Mouse (Mus musculus) forebrain, embryonic 15.5 days (tissue): Measurements from ENCODE around the gene Pde4d. TPM values are rescaled to one million over a fixed set of nuclear protein-coding genes. Genes with fewer than 3 reads are reported as not detected.

Source experiments
- ATAC-seq: fragments of 200-750 bp; cut with Nextera tagmentation; replicated peaks from 2 replicates; pipeline ENCODE4 v1.8.0; 2017; ENCODE audit warnings: mild to moderate bottlenecking, moderate TSS enrichment, moderate library complexity
- H3K27ac ChIP-seq: fragments of 300-500 bp; sonication (generic); replicated peaks from 2 replicates; pipeline ENCODE4 v1.5.1; 2015; ENCODE audit warnings: mild to moderate bottlenecking, inconsistent platforms
- H3K27me3 ChIP-seq: fragments of 300-500 bp; sonication (generic); 2 replicates; pipeline ENCODE4 v1.6.1; 2015; ENCODE audit warnings: inconsistent platforms
- H3K36me3 ChIP-seq: fragments of 300-500 bp; sonication (generic); 2 replicates; pipeline ENCODE4 v1.6.1; 2015; ENCODE audit warnings: mild to moderate bottlenecking, inconsistent platforms
- H3K4me1 ChIP-seq: fragments of 300-500 bp; sonication (generic); 2 replicates; pipeline ENCODE4 v1.6.1; 2015; ENCODE audit warnings: inconsistent platforms
- H3K4me2 ChIP-seq: fragments of 300-500 bp; sonication (generic); replicated peaks from 2 replicates; pipeline ENCODE4 v1.6.1; 2015; ENCODE audit warnings: mild to moderate bottlenecking, inconsistent platforms
- H3K4me3 ChIP-seq: fragments of 300-500 bp; sonication (generic); 2 replicates; pipeline ENCODE4 v1.5.1; 2015; ENCODE audit warnings: mild to moderate bottlenecking, inconsistent platforms
- H3K9ac ChIP-seq: fragments of 300-500 bp; sonication (generic); replicated peaks from 2 replicates; pipeline ENCODE4 v1.6.1; 2015; ENCODE audit warnings: mild to moderate bottlenecking, inconsistent platforms
- H3K9me3 ChIP-seq: fragments of 300-500 bp; sonication (generic); 2 replicates; pipeline ENCODE4 v1.6.1; 2016; ENCODE audit warnings: inconsistent platforms
- WGBS: fragments of 180-500 bp; shearing (Covaris S2); methylation state at CpG from one replicate; pipeline ENCODE4 v1.1.7; 2015; ENCODE audit warnings: mixed read lengths; 5-methylcytosine and 5-hydroxymethylcytosine counted together
- polyA plus RNA-seq: library from polyadenylated mRNA; unstranded; fragments of >200 nt; fragmentation: Nextera tagmentation; extraction: Ambion mirVana; gene quantifications from 2 replicates; pipeline ENCODE4 v1.2.1, GENCODE M21; 2015

The Pde4d gene
- polyA plus RNA-seq, 1 experiment from 2014 or later, result 16.3 TPM

DNA sequence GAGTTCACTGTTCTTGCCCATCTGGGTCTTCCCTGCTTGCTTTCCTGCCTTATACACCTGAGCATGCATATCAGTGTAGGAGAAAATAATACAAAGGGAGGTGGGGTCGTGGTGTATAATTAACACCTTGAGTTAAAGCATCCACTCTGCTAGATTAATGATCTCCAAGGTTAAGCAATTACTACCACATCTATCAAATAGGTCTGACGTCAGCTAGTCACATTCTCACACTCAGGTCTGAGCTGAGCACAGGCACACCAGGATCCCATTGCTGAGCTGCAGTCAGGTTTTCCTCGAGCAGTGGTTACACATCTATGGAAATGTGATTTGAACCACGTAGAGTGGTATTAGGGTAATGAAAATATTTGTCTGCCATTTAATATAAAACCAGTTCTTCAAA, 1348.9 kb downstream of the Pde4d start:
- no peaks in the 10 kb centered on the region for H3K27me3 ChIP-seq
- no peaks in the 10 kb centered on the region for H3K36me3 ChIP-seq
- ATAC-seq, result no peak
- H3K9me3 ChIP-seq, result no peaks in the 10 kb centered on the region
- no peak overlapping the region for H3K27ac ChIP-seq
- WGBS, result 75% methylated on average over 4 of the region's 4 CpGs
- no peak overlapping the region for H3K9ac ChIP-seq
- no peak overlapping the region for H3K4me3 ChIP-seq
- no peak overlapping the region for H3K4me2 ChIP-seq
- no peaks in the 10 kb centered on the region for H3K4me1 ChIP-seq

DNA sequence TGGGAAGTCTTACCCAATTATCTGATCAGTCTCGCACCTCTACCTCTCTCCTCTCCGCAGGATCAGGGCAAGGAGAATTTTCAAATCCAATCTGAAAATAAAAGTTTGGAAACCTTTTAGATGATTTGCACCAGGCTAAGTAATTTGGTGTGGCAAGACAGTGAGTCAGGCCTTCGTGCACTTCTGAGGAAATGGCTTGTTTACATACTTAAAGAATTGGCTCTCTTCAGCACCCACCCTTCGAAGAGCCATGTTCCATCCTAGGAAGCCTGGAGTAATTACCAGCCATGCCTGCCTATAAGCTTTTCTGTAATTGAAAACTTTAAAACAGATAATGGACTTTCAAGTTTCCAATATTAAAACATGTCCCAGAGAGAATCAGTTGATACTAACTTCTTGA, 1352.5 kb downstream of the Pde4d start:
- 70% methylated on average over 4 of the region's 4 CpGs for WGBS
- Histone ChIP-seq H3K9ac (no peak overlapping the region), H3K4me2 (no peak overlapping the region), H3K9me3 (no peaks in the 10 kb centered on the region), H3K27me3 (no peaks in the 10 kb centered on the region), H3K27ac (no peak overlapping the region), H3K36me3 (no peaks in the 10 kb centered on the region), H3K4me3 (no peak overlapping the region), H3K4me1 (no peaks in the 10 kb centered on the region)
- ATAC-seq, result no peak

DNA sequence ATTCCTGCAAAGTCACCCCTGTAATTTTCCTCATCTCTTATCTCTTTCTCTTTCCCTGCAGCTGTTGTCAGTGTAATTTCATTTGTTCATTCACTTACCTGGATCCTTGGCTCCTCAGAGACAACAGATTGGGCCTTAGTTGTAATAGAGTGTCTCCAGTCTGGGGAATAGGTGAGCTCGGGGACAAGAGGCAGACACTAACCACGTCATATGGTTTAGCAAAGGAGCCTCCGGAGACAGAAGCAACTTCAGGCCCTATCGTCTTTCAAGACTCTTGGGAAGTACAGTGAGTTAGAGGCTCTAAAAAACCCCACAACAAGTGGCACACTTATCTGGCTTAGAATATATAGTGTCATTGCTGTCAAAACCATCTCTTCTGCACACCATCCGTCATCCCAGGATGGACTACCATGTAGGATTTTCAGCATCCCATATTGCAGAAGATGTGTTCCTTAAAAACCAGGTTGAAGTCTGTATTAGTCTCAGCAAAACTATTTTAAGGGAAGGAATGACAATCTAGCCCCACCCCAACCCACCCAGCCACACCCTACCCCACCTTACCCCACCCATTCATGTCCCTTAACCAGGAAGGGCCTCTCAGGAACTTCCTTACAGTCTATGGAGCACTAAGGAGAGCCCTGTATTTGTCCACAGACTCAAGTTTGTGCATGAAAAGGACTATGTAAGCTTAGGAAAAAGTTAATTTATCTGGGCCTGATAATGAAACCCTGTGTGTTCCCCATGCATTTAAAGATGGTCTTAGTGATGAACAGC, 1356.6 kb downstream of the Pde4d start:
- no peaks in the 10 kb centered on the region for H3K27me3 ChIP-seq
- no peaks in the 10 kb centered on the region for H3K9me3 ChIP-seq
- no peak overlapping the region for H3K27ac ChIP-seq
- no peak overlapping the region for H3K4me3 ChIP-seq
- H3K4me1 ChIP-seq, result no peaks in the 10 kb centered on the region
- no peak overlapping the region for H3K4me2 ChIP-seq
- no peak for ATAC-seq
- WGBS, result 93% methylated on average over 5 of the region's 5 CpGs
- H3K36me3 ChIP-seq, result no peaks in the 10 kb centered on the region
- H3K9ac ChIP-seq, result no peak overlapping the region

DNA sequence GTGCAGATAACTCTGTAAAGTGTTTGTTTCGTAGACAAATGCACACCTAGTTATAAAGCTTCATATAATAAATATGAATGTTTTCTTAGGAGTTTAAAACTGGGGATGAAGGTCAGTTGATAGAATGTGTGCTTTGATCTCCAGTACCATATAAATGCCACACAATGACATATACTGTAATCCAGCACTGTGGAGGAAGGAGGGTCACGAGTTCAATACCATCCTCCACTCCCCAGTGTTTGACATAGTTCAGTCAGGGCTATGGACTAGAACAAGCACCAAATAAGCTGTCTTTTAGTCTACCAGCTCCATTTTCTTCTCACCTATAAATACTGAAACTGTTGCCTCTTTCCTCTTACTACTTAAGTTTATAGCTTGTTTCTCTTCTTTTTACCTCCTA, 1357.3 kb downstream of the Pde4d start:
- Histone ChIP-seq H3K9ac (no peak overlapping the region), H3K36me3 (no peaks in the 10 kb centered on the region), H3K9me3 (no peaks in the 10 kb centered on the region), H3K27ac (no peak overlapping the region), H3K4me1 (no peaks in the 10 kb centered on the region), H3K27me3 (no peaks in the 10 kb centered on the region), H3K4me2 (no peak overlapping the region), H3K4me3 (no peak overlapping the region)
- no peak for ATAC-seq
- WGBS, result 95% methylated on average over 2 of the region's 2 CpGs

DNA sequence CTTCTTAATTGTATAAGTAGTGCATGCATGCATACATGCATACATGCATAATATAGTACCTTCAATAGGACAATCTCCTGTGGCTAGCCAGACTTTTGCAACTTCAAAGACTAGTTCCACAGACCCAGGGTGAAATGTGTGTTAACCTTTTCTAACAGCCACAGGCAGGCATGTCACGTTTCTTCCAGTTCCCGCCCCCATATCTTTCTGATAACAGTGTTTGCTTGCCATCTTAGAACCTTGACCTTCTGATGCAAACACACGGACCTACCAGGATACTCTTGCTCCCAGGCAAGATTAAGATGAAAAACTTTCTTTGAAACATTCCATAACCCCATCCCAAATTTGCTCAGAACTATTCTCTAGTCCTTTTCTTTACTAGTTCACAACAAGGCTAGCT, 1357.7 kb downstream of the Pde4d start:
- Histone ChIP-seq H3K36me3 (no peaks in the 10 kb centered on the region), H3K27me3 (no peaks in the 10 kb centered on the region), H3K4me3 (no peak overlapping the region), H3K9ac (no peak overlapping the region), H3K4me1 (no peaks in the 10 kb centered on the region), H3K9me3 (no peaks in the 10 kb centered on the region), H3K27ac (no peak overlapping the region), H3K4me2 (no peak overlapping the region)
- WGBS, result 68% methylated on average over 3 of the region's 3 CpGs
- no peak for ATAC-seq

DNA sequence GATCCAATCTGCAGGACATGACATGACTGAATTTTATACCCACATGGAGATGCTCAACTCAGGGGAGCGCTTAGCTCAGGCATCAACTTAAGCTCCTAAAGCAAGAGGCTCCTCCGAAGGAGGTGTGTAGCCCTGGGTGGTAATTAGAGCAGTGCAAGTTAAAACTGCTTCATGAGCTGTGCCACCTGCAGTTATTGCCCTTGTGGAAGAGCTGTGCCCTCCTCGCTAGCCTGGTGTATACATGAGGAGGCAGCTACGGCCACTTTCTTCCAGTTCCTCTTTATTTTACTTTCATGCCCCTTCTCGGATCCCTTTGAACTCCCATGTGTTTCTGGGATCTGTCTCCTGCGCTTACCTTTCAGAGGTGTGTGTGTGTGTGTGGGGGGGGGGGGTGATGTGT, 1358.3 kb downstream of the Pde4d start:
- no peak overlapping the region for H3K27ac ChIP-seq
- no peak overlapping the region for H3K4me2 ChIP-seq
- H3K36me3 ChIP-seq, result no peaks in the 10 kb centered on the region
- ATAC-seq, result no peak
- 69% methylated on average over 6 of the region's 6 CpGs for WGBS
- H3K27me3 ChIP-seq, result no peaks in the 10 kb centered on the region
- no peak overlapping the region for H3K9ac ChIP-seq
- H3K4me3 ChIP-seq, result no peak overlapping the region
- no peaks in the 10 kb centered on the region for H3K9me3 ChIP-seq
- no peaks in the 10 kb centered on the region for H3K4me1 ChIP-seq

DNA sequence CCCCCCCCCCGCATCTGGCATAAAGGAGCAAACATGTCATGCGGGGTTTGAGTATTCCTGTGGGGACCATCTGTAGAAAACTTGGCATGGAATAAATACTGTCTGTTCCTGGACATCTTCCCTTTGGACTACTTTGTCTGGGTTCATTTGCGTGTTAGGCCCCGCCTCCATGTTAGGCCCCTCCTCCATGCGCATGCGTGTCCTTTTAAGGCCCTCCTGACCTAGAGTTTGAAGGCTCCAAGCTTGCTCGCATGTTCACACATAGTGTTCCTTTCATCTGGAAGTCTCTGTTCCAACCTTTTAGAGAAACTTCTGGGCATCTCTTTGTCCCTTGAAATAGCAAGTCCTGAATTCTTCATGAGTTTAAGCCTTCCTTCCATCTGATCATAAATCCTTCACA, 1359.2 kb downstream of the Pde4d start:
- no peak for ATAC-seq
- H3K4me1 ChIP-seq, result no peaks in the 10 kb centered on the region
- no peaks in the 10 kb centered on the region for H3K36me3 ChIP-seq
- no peak overlapping the region for H3K4me3 ChIP-seq
- H3K4me2 ChIP-seq, result no peak overlapping the region
- no peak overlapping the region for H3K27ac ChIP-seq
- no peaks in the 10 kb centered on the region for H3K27me3 ChIP-seq
- no peak overlapping the region for H3K9ac ChIP-seq
- 86% methylated on average over 6 of the region's 7 CpGs for WGBS
- no peaks in the 10 kb centered on the region for H3K9me3 ChIP-seq

DNA sequence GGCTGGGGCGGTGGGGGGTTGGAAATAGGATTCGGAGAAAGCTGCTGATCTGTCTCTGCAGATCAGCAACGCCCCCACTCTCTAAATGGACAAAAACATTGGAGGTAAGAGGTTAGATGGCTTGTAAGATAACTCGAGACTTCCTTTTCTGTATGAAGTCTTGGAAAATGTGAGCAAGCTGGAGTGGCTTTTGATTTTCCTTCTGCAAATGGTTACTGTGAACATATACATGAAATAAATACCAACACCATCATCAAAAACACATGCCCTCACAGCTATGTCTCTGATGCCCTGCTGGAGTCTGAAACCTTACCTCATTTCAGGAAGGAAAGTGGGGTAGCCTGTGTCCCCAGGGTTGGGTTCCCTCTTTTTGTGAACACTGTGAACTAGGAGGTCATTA, 1359.9 kb downstream of the Pde4d start:
- no peak overlapping the region for H3K9ac ChIP-seq
- WGBS, result 90% methylated on average over 4 of the region's 4 CpGs

DNA sequence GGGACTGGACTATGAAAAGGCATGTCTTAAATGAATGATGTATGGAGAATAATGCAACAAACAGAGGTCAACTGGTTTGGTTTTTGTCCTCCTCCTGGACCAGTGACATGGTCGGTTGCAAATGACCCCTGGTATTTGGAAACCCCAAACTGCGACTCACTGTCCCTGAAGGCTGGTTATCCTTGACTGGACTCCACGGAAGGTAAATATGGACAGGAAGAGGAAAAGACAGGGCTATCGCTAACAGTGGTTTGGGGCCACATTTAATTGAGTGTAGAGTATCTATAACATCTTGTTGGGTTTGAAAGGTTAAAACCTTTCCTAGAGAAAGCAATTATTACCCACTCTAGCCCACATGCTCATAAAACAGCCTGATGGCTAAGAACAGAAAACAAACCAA, 1364.2 kb downstream of the Pde4d start:
- WGBS, result 90% methylated on average over 4 of the region's 4 CpGs
- Histone ChIP-seq H3K27me3 (no peaks in the 10 kb centered on the region), H3K4me2 (no peak overlapping the region), H3K36me3 (no peaks in the 10 kb centered on the region), H3K4me3 (no peak overlapping the region), H3K27ac (no peak overlapping the region), H3K9me3 (no peaks in the 10 kb centered on the region), H3K9ac (no peak overlapping the region), H3K4me1 (no peaks in the 10 kb centered on the region)
- no peak for ATAC-seq

More for the DNA sequence above, 1359.9 kb downstream of the Pde4d start:
- Histone ChIP-seq H3K36me3 (no peaks in the 10 kb centered on the region), H3K27ac (no peak overlapping the region), H3K4me3 (no peak overlapping the region), H3K4me1 (no peaks in the 10 kb centered on the region), H3K9me3 (no peaks in the 10 kb centered on the region), H3K4me2 (no peak overlapping the region), H3K27me3 (no peaks in the 10 kb centered on the region)
- ATAC-seq, result no peak

DNA sequence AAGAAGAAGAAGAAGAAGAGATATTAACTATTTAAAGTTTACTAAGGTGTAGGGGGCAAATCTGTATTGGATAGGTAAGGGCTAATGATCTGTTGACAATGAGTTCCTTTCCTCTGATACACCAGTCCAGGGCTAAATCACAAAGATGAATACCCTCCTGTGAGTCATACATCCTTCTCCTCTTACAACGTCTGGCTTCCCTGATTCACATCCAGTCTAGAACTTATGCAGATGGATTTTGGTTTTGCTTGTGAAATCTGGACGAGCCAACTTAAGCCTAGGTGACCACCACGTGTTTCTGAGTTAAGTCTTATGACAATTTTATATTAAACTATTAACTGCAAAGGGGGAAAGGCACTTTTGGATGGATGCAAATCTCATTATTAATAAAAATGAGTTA, 1369.3 kb downstream of the Pde4d start:
- ATAC-seq, result no peak
- Histone ChIP-seq H3K9me3 (no peaks in the 10 kb centered on the region), H3K4me3 (no peak overlapping the region)

DNA sequence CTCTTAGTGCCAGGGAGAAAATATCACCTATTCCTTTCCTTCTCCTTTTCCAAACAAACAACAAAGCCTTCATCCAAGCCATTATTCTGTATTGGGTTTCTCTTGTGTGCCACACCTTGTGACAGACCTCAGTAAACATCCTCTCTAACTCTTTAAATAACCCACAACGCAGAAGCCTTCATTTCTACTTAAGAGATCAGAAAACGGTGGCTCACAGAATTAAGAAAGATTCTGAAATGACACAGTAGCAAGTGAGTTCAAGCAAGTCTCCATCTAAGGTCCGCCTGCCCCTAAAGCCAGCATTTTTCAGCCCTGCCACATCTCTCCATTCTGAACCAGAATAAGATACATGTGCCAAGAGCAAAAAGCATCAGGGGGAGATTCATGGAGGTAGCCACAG, 1370.4 kb downstream of the Pde4d start:
- Histone ChIP-seq H3K9me3 (no peaks in the 10 kb centered on the region), H3K4me1 (peaks cover 39% of the 10 kb centered on the region), H3K27me3 (no peaks in the 10 kb centered on the region), H3K4me3 (no peak overlapping the region), H3K9ac (no peak overlapping the region), H3K36me3 (no peaks in the 10 kb centered on the region), H3K4me2 (no peak overlapping the region), H3K27ac (no peak overlapping the region)
- no peak for ATAC-seq
- WGBS, result 69% methylated on average over 3 of the region's 3 CpGs

More for the DNA sequence above, 1369.3 kb downstream of the Pde4d start:
- H3K4me2 ChIP-seq, result no peak overlapping the region
- no peak overlapping the region for H3K27ac ChIP-seq
- no peak overlapping the region for H3K9ac ChIP-seq
- H3K4me1 ChIP-seq, result peaks cover 30% of the 10 kb centered on the region
- WGBS, result 72% methylated on average over 3 of the region's 3 CpGs
- H3K36me3 ChIP-seq, result no peaks in the 10 kb centered on the region
- H3K27me3 ChIP-seq, result no peaks in the 10 kb centered on the region

DNA sequence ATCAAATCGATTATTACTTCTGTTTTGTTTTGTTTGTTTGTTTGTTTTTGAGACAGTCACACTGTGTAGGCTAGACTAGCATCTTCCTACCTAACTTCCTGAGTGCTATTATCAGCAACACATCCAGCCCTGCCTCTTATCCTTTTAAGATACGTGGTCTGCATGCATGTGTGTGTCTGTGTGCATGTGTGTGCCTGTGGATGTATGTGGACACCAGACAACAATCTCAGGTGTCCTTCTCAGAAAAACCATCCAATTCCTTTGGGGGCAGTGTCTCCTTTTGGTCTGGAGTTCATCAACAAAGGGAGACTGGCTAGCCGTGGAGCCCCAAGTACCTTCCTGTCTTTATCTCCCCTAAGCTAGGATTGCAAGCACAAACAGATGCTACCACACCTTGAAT, 1371.1 kb downstream of the Pde4d start:
- Histone ChIP-seq H3K27me3 (no peaks in the 10 kb centered on the region), H3K4me1 (peaks cover 39% of the 10 kb centered on the region), H3K4me2 (no peak overlapping the region), H3K36me3 (no peaks in the 10 kb centered on the region), H3K9ac (no peak overlapping the region), H3K27ac (no peak overlapping the region), H3K9me3 (no peaks in the 10 kb centered on the region), H3K4me3 (no peak overlapping the region)
- ATAC-seq, result no peak
- 65% methylated on average over 3 of the region's 3 CpGs for WGBS
